Mouse (Mus musculus) ES-E14 (cell line): Measurements from ENCODE around the gene Mpnd. TPM values are rescaled to one million over a fixed set of nuclear protein-coding genes. Genes with fewer than 3 reads are reported as not detected.

Experiments used
- DNase-seq: peaks from one replicate; pipeline ENCODE4 v3.0.0-alpha.2; 2013; ENCODE audit warnings: low read depth, low spot score
- H3K27ac ChIP-seq: 2 replicates; pipeline ENCODE4 v1.5.1; 2012; ENCODE audit warnings: low read depth, mild to moderate bottlenecking, low read length, moderate library complexity, mixed read lengths; ENCODE audit not compliant: poor library complexity, insufficient read depth, severe bottlenecking
- H3K36me3 ChIP-seq: 2 replicates; pipeline ENCODE4 v1.6.1; 2012; ENCODE audit warnings: mild to moderate bottlenecking, low read length, moderate library complexity, mixed read lengths; ENCODE audit not compliant: control insufficient read depth, poor library complexity, insufficient read depth, severe bottlenecking
- H3K4me1 ChIP-seq, 2 experiments: fragments of 150-350 bp in 1 of 2; sonication (generic) in 1 of 2; 2 replicates each; pipeline ENCODE4 v1.6.1; 2012; ENCODE audit warnings: low read length in 2 of 2, mild to moderate bottlenecking in 1 of 2, mixed read lengths in 1 of 2; ENCODE audit not compliant: control insufficient read depth in 2 of 2, insufficient read depth in 2 of 2, poor library complexity in 1 of 2
- H3K4me3 ChIP-seq, 2 experiments: fragments of 150-350 bp in 1 of 2; sonication (generic) in 1 of 2; 2 replicates each; pipeline ENCODE4 v1.5.1; 2012; ENCODE audit warnings: low read length in 2 of 2, low read depth in 1 of 2, mild to moderate bottlenecking in 1 of 2, mixed read lengths in 1 of 2; ENCODE audit not compliant: insufficient read depth in 1 of 2, poor library complexity in 1 of 2, severe bottlenecking in 1 of 2
- H3K9ac ChIP-seq: 2 replicates; pipeline ENCODE4 v1.6.1; 2012; ENCODE audit warnings: low read depth, mild to moderate bottlenecking, low read length, mixed read lengths; ENCODE audit not compliant: poor library complexity, insufficient read depth, severe bottlenecking
- H3K9me3 ChIP-seq: fragments of 150-350 bp; sonication (generic); 2 replicates; pipeline ENCODE4 v1.6.1; 2012; ENCODE audit warnings: low read depth, mild to moderate bottlenecking, low read length; ENCODE audit not compliant: control insufficient read depth, insufficient read depth
- CHD2 ChIP-seq: IDR thresholded peaks from 2 replicates; pipeline ENCODE4 v1.6.1; 2014; ENCODE audit warnings: mild to moderate bottlenecking, low read depth, low read length, inconsistent platforms
- HCFC1 ChIP-seq: IDR thresholded peaks from 2 replicates; pipeline ENCODE4 v1.6.1; 2012; ENCODE audit warnings: low read length, inconsistent platforms, borderline replicate concordance; ENCODE audit not compliant: insufficient read depth
- MAFK ChIP-seq: IDR thresholded peaks from 2 replicates; pipeline ENCODE4 v1.6.1; 2014; ENCODE audit warnings: mild to moderate bottlenecking, low read depth, low read length, inconsistent platforms; ENCODE audit not compliant: insufficient read depth
- ZC3H11A ChIP-seq: IDR thresholded peaks from 2 replicates; pipeline ENCODE4 v1.6.1; 2012; ENCODE audit warnings: low read depth, mild to moderate bottlenecking, inconsistent platforms, low read length, borderline replicate concordance
- ZNF384 ChIP-seq: IDR thresholded peaks from 2 replicates; pipeline ENCODE4 v1.6.1; 2012; ENCODE audit warnings: low read depth, low read length, inconsistent platforms
- in situ Hi-C, 2 experiments: fragments of 600-800 bp; cut with MboI; formaldehyde crosslinking; loops; one replicate each; pipeline ENCODE4 v1.15.1; 2025; ENCODE audit warnings: low sequenced_read_pairs in 2 of 2, inconsistent platforms in 1 of 2; ENCODE audit not compliant: unreplicated experiment in 2 of 2
- total RNA-seq: library from RNA; depleted of rRNA; stranded (reverse); fragments of 300-350 nt; gene quantifications from 2 replicates; pipeline ENCODE4 v1.2.3, GENCODE M21; 2012

Mpnd gene
- total RNA-seq, 1 experiment: 39.0 TPM

DNA sequence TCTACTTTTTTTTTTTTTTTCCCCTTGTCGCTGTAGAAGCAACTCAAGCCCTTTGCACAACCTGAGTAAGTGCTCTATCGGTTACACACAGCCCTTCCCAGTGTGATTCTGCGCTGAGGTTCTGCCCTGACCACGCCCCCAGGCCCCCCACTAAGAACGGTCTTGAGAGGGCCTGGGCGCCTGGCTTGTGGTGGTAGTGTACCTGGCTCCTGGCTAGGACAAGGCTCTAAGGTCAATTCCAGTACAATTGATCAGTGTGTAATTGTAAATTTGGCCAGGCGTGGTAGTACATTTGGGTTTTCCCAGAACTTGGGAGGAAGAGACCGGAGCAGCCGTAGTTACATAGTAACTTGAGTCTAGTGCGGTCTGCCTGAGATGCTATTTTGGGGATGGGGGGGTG, 1.4 kb downstream of the Mpnd start:
- in situ Hi-C loops: no loop called here
- no peak for TF ChIP-seq CHD2
- no peak for TF ChIP-seq MAFK
- no peak for TF ChIP-seq ZC3H11A
- no peak for TF ChIP-seq ZNF384
- TF ChIP-seq HCFC1: no peak
- peak overlapping the region; percentile 59; the same call in 1 of the 2 replicates for H3K27ac ChIP-seq

DNA sequence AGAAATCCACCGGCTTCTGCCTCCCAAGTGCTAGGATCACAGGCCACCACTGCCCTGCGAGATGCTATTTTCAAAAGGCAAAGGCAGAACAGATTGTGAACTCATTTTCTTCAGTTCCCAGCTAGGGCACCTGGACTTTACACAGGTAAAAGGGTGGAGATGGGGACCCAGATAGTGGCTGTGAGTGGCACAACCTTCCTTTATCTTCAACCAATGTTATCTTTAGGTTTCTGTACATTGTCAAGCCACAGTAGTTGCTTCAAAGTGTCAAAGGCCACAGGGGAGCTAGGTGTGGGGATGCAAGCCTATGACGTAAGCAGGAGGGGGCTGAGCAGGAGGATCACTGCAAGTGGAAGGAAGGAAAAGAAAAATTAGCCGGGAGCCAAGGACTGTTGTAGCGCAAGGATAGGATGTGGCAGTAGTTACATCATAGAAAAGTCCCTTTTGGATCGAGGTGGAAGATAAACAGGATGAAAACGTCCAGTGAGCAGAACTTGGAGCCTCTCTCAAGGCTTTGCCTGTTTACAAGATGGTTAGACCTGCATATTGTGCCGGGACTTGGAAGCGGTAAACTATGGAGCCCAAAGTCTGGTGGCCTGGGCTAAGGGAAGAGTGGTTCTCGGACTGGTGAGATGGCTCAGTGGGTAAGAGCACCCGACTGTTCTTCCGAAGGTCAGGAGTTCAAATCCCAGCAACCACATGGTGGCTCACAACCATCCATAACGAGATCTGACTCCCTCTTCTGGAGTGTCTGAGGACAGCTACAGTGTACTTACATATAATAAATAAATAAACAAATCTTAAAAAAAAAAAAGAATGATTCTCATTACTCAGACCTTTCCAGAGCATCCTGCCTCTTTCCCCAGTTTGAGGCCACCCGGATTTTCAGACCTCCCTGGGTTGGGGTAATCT, 2.2 kb downstream of the Mpnd start:
- Histone ChIP-seq H3K4me3 (peak overlapping the region; percentile 17 to 60), H3K9me3 (no peaks in the 10 kb centered on the region), H3K4me1 (peaks cover 0 to 8% of the 10 kb centered on the region in 2 experiments; a peak in 2 of 4 replicates), H3K9ac (no peak overlapping the region; the same call in 1 of the 2 replicates), H3K36me3 (peaks cover 12% of the 10 kb centered on the region; the same call in 1 of the 2 replicates), H3K27ac (peak overlapping the region; percentile 61)
- in situ Hi-C loops: no loop called here
- TF ChIP-seq MAFK (no peak), ZC3H11A (no peak), ZNF384 (0 out of 2 replicates have a peak, but pooled peaks have one; percentile 23), CHD2 (no peak), HCFC1 (no peak)
- no peak for DNase-seq

More for the DNA sequence above, 1.4 kb downstream of the Mpnd start:
- Histone ChIP-seq H3K4me1 (peaks cover 0 to 8% of the 10 kb centered on the region in 2 experiments; a peak in 2 of 4 replicates), H3K4me3 (peak overlapping the region; percentile 0 to 4; a peak in 1 of 4 replicates), H3K36me3 (peaks cover 7% of the 10 kb centered on the region; the same call in 1 of the 2 replicates), H3K9ac (no peak overlapping the region; the same call in 1 of the 2 replicates), H3K9me3 (no peaks in the 10 kb centered on the region)
- DNase-seq: no peak

DNA sequence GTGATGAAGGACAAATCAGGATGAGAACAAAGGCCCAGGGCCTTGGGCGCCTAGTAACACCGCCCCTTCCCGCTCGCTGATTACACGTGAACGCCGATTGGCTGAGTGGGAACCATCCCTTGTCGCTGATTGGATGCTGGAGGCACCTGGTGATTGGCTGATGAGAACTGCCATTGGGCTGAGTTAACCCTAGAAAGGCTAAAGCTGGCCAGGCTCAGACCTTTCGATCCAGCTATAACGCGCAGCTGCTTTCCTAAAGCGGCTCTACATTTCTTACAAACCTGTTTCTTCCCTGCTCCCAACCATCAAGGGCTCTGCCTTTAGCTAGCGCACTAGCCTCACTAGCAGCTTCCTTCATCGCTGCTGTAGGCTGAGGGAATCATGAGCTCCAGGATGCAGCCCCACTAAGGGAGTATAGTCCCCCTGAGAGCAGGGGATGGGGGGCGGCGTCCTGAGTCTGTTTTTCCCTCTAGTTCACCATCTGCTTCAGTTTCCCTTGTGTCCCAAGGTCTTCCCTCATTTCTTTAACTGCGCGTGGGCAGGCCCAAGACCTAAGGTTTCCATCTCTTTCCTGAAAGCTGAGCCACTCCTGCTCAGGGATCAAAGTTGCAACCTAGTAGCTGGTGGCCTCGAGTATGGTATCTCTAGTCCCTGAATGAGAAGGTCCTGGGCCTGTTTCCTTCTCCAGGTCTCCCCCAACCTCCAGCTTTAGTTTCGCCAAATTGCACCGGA, 3.0 kb downstream of the Mpnd start:
- Histone ChIP-seq H3K36me3 (peaks cover 12% of the 10 kb centered on the region; the same call in 1 of the 2 replicates), H3K4me3 (peak overlapping the region; percentile 88 to 99), H3K4me1 (peaks cover 0 to 8% of the 10 kb centered on the region in 2 experiments; a peak in 2 of 4 replicates), H3K27ac (peak overlapping the region; percentile 54; the same call in 1 of the 2 replicates), H3K9ac (peak overlapping the region; percentile 65), H3K9me3 (no peaks in the 10 kb centered on the region)
- in situ Hi-C loops: no loop called here
- DNase-seq: peak; percentile 97
- TF ChIP-seq CHD2: peak; percentile 84
- TF ChIP-seq MAFK: no peak

DNA sequence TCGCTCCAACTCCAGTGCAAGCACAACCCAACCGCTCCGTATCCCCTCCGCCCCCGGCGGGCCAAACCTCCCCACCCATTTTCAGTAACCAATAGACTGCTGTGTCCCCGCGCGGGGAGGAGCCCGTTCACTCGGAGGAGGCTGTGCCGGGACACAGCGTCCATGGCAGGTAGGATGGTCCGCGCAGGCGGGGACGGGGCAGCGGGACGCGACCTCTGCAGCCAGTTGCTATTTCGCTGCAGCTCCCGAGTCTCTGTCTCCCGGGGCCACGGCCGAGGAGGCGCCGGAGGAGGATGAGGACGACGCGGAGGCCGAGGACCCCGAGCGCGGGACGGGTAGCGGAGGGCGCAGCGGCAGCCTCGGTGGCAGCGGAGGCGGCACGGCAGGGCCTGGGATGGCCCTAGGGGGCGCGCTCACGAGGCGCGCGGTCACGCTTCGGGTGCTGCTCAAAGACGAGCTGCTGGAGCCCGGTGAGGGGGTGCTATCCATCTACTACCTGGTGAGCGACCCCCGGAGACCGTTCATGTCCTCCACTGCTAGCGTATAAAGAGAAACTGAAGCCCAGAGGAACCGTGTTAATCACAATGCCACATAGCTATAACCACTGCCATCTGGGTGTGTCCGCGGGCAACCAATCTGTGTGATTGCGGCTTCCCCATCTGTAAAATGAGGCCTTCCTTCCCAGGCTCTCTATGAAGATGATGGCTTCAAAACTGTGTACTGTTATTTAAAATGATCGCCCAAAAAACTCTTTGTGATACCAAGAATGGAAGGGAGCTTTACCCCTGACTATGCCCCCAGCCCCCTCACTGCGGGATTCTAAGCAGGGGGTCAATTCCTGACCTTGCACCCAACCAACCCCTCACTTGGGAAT, 3.8 kb downstream of the Mpnd start:
- Histone ChIP-seq H3K4me3 (peak overlapping the region; percentile 88 to 99), H3K4me1 (peaks cover 0 to 8% of the 10 kb centered on the region in 2 experiments; a peak in 2 of 4 replicates), H3K36me3 (peaks cover 12% of the 10 kb centered on the region; the same call in 1 of the 2 replicates), H3K27ac (peak overlapping the region; percentile 54; the same call in 1 of the 2 replicates), H3K9me3 (no peaks in the 10 kb centered on the region), H3K9ac (peak overlapping the region; percentile 79)
- DNase-seq: peak; percentile 83
- in situ Hi-C loops: no loop called here
- no peak for TF ChIP-seq CHD2
- no peak for TF ChIP-seq ZC3H11A
- TF ChIP-seq HCFC1: no peak; the same call in 1 of the 2 replicates
- TF ChIP-seq MAFK: no peak
- no peak for TF ChIP-seq ZNF384
